Mouse (Mus musculus): Measurements from ENCODE around the gene Flna. TPM values are rescaled to one million over a fixed set of nuclear protein-coding genes. Genes with fewer than 3 reads are reported as not detected.

The Flna gene
- total RNA-seq (2022), result 10 to 100 TPM; 24.0 to 39.3 (median 32.3) TPM

DNA sequence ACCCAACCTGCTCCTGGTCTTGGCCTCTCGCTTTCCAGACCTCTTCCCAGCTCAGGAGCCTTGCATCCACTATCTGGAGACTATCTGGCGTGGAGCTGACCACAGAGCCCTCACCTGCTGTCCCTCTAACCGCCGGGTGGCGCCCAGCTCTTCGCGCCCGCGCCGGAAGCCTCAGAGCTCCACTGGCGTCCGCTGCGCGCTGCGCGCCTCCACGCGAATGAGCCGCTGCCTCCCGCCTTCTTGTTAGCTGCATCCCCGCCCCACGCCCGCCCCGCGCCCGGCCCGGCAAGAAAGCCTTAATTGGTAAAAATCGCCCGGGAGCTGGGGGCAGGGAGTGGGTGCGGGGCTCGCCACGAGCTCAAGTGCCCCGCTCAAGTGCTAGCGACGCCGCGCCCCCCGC, at the start of gene Flna:
Gene Flna, minus strand, starts transcription at position 206 of the 400 bp plus-strand sequence.
- DNase-seq (ENCODE audit: low spot score in 2 of 2), result peak; percentile 42 to 53

DNA sequence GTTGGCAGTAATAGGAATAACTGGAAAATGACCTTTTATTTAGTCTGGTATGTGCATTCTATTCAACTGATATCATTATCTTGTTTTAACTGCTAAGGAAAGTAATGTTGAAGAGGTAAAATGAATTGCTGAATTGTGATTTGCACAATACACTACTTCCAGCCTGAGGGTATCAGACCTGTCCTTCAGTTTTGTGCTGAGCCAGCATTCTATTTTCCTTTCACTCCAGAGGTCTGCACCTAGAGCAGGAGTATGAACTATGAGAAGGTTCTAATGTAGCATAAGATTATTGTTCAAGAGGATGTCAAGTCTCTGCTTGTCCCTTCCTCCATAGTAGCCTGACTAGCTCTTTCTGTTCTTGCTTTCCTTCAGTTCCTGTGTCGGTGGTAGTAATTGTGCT, 48.7 kb upstream of the Flna start:
- DNase-seq (ENCODE audit: low spot score in 2 of 2), result no peak

DNA sequence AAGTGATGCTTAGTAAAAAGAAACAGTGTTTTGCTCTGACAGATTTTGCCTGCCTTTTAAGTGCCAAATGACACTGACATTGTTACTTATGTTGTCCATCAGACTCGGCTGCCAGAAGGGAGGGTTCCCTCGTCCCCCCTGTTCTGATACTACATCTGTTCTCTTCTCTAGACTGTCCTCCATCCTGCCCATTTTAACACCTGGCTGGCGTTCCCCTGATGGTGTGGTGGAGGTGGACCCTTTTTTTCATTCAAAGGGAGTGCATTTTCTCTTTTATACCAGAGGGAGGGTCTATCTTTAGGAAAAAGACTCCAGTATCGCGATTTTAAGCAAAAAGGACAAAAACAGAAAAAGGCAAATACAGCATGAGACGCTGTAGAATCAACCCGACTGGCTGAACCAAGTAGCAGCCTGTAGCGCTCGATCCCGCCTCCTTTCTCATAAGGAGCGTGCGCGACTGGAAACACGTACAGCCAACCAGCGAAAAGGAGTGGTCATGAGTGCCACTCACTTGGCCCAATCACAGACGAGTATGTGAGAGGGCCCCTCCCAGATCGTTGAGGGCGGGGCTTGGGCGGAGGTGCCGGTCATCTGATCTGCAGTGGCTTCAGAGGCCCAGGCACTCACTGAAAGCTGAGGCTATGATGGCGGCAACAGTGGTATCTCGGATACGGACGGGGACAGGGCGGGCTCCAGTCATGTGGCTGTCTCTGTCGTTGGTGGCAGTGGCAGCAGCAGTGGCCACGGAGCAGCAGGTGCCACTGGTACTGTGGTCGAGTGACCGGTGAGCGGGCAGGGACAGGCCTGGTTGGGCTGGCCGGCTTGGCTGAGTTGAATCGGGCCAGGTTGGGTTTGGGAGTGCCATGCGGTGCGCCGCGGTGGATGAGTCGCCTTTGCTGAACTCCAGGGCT, 47.2 kb upstream of the Flna start, which contains the start of gene Atp6ap1:
Gene Atp6ap1, plus strand, starts transcription at position 560 of the 911 bp plus-strand sequence.
- DNase-seq (ENCODE audit: low spot score in 2 of 2), result peak; percentile 89 to 92

DNA sequence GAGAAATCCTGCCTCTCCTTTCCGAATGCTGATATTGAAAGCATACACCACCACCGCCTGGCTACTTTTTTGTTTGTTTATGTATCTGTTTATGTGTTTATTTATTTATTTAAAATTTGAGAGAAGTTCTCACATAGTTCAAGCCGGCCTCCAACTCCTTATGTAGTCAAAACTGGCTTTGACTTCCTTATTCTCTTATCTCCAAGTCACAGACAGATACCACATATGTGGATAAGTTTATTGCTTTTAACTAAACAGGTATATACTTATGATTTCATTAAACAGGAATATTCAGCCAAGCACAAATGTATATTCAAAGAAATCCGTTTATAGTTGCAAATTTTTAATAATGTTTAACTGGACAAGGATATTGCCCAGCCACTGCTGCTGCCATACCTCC, 43.8 kb upstream of the Flna start:
- no peak for DNase-seq (ENCODE audit: low spot score in 2 of 2)

DNA sequence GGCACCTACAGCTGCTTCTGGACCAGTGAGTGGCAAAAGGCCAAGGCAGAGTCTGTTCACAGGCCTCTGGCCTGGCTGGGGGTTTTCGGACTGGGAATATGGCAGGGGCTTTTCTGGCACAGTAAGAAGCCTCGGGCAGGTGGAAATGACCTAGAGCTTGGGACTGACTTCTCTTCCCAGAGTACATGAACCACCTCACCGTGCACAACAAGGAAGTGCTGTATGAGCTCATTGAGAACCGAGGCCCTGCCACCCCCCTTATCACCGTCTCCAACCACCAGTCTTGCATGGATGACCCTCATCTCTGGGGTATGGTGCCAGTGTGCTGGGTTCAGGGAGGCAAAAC, 33.4 kb upstream of the Flna start:
- no peak for DNase-seq (ENCODE audit: low spot score in 2 of 2)

DNA sequence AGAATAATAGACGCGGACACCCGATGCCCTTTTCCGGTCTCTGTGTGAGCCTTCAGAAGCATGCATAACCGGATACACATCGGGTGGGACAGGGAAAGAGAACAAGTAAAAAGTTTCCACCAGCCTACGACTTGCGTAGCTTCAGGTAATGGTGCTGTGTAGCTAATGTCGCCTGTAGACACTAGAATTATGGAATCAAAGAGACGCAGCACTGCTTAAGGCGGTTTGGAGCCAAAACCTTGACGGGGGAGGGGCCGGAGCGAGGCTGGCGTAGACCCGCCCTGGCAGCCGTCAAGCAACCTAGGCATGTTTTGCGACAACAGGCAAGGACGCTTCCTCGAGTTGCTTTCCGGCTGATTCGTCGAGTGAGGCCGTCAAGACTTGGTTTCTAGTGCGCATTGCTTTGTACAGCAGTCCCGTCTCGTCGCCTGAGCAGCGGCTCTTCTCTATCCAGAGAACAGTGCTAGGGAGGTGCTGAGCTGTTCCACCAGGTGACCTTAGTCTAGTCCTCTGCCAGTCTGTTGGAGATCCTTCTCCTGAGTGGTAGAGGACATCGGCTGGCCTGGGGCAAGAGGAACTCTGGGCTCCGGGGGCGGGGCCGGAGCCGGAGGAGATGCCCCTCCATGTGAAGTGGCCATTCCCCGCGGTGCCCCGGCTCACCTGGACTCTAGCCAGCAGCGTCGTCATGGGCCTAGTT, 32.9 kb upstream of the Flna start:
- DNase-seq (ENCODE audit: low spot score in 2 of 2), result peak; percentile 71 to 78

DNA sequence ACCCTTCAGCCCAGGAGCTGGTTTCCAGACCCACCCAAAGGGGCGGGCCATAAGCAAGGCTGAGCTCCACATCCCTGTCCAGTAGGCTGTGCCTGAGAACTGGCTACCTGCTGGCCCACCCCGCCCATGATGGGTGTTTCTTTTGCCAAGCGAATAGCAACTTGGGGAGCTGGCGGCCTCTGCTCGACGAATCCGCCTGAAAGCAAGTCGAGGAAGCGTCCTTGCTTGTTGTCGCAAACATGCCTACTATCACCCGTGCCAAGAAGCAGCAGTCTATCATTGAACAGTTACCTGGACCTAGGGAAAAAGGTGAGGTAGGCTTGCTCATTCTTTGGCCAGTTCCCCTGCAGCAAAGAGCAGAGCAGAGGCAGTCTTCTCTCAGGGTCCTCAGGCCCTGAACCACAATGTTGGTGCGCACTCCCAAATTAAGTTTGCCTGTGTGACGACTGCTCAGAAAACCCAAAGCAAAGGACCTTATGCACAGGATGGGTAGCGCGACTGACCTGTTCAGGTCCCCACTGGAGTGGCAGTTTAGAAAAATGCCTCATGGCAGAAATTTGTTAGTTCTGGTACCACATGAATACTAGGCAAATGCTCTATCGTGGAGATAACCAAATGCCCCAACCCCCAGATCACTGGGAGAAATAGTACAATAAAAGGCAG, 32.2 kb upstream of the Flna start, which contains the start of the genes Taz and Dnase1l1:
Gene Taz, plus strand, starts transcription at position 181 of the 663 bp plus-strand sequence.
Gene Dnase1l1, minus strand, starts transcription at position 606 of the 663 bp plus-strand sequence.
- DNase-seq (ENCODE audit: low spot score in 2 of 2), result peak in 1 of 2 experiments; percentile 82

DNA sequence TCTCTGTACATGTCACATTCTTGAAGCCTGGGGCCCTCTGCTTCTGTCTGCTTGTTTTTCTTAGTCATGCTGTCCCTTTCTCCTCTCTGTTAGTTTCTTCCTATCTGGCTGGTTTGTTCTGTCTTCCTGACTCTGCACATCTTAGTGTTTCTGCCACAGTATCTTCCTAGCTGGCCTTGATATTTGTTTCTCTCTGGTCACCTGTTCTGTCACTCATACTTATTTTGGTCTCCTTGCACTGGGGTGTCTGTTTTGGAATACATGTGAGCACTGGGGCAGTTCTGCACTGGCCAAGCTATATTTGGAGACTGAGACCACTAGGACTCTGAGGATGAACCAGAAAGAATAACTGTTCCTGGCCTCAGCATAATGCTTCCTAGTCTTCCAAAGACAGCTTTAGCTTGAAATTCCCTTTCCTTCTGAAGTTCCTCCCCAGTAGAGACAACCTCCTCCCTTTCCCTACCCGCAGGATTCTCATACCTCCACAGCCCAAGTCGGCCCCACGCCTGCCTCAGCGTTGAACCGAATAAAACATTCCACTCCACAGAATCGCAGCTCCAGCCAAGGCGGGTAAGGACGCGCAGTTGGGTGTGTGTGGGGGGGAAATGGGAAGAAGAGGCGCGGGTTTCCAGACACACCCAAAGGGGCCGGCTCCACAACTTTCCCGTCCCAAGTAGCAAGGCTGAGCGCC, 31.6 kb upstream of the Flna start:
- DNase-seq (ENCODE audit: low spot score in 2 of 2), result peak in 1 of 2 experiments; percentile 68

DNA sequence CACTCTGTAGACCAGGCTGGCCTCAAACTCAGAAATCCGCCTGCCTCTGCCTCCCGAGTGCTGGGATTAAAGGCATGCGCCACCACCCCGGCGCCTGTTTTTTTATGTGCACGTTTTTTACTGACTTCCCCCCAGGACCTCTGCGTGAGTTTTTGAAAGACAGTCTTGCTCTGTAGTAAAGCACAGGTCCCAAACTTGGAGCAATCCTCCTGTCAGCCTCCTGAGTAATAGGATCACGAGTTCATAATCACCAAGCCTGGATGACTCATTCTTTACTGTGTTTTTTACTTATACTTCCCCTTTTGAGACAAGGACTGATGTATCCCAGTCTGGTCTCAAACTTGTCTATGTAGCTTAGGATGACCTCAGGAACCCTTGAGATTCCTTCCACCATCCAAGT, 28.3 kb upstream of the Flna start:
- no peak for DNase-seq (ENCODE audit: low spot score in 2 of 2)

DNA sequence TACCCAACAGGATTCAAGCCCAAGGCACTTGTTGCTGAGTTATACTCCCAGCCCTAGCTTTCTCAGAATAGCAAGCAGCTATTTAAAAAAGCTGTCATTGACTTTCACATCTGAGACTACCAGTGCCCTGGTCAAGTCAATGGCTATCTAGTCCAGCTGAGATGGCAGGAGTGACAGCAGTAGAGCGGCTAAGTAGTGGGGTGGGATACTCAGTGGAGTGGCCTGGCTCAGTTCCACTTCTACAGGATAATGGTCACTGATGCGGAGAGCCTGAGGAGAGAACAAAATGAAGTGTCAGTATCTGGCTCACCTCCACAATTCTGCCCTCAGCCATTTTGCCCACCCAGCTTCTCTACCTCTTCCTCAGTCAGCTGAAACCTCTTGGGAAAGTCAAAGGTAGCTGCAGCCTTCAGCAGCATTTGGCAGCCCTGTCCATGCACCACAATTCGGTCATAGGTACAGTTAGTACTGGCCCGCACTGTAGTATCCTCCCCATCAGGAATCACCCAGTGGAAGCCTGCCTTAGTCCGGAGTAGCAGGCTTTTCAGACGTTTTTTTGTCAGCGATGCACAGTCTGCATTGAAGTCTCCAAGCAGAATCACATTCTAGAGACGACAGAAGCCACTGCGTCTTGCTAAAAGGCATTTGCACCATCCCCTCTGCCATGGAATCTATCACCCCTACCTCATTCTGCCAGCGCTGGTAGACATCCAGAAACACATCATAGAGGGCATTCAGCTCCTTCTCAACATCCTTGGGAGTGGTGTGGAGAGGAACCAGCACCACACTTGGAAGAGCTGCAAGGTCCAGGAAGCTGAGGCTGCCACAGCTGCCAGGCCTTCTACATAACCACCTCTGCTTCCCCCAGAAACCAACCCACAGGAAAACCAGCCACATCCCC, 24.1 kb upstream of the Flna start:
- DNase-seq (ENCODE audit: low spot score in 2 of 2), result no peak

DNA sequence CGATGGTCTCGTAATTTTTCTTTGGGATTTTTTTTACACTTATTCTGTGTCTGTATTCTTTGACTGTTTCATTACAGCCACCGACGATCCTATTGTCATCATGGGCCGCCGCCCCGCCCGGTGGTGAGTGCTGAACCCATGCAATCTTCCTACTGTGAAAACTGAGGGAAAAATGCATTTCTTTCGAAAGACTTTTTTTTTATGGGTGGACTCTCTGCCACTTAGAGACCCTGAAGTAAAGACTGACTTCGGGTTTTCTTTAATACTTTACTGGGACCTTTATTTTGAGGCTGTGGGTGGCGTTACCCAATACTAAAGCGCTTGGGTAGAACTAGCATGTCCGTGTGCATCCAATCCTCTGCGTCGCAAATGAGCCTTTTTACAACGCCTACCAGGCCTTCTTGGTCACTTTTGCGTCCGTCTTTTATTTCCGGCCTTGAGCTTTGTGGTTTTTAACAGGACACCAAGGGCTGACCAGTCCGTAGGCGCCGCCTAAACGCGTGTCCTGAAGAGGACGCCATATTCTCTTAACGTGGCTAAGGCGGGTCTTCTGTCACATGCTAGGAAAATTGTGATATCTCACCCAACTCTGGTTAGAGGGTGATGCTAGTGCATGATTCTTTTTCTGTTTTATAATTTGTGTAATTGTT, 21.4 kb upstream of the Flna start:
- peak; percentile 8 to 20 for DNase-seq (ENCODE audit: low spot score in 2 of 2)

DNA sequence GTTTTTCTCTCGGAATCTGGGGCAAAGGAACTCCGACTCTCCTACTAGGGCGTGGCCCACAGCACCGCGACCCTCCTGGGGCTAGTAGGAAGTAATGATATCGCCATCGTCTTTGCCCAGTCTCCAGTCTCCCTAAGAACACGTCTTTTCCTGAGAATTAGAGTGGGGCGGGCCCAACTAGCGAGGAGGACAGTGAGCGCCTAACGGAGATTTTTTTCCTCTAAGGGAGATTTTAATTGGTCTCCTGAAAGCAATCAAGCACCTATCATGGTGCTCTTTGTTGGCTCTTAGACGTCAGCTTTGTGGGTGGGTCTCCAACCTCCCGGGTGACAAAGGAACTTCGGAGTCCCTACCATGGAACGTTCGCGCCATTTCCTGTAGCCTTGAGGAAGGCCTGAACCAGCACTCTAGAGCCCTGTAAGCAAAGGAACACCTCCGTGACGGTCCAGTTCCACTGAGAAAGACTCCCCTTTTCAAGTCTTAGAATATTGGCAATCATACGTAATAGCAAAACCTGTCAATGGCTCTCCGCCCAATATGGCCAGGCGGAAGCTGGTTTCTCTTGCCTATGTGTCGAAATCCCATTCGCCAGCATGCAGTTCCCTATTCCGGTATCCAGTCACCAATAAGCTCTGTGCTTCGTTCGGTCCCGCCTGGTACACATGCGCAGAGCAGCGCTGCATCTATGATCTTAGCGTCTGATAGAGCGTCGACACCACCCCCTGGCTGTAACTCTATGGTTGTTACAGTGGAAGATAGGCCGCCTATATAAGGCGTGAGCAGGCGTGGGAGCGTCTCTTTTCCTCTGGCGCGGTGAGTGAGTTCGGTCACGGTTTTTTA, 20.7 kb upstream of the Flna start, which contains the start of gene Rpl10:
Gene Rpl10, plus strand, starts transcription at position 751 of the 840 bp plus-strand sequence.
- peak; percentile 86 to 88 for DNase-seq (ENCODE audit: low spot score in 2 of 2)

DNA sequence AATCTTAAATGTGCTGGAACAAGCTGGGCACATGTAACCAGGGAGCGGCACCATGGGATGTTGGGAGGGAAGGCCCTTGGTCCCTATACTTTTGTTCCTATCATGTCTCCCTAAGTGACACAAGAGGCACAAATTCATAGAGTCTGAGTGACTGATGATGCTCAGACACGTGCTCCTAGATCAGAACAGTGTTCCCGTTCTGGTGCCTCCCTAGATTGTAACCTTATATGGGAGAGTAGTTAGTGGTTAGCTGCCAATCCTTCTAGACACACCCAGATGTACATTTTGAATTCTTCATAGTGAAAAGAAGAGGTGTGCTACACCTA, 20.1 kb upstream of the Flna start:
- no peak for DNase-seq (ENCODE audit: low spot score in 2 of 2)

DNA sequence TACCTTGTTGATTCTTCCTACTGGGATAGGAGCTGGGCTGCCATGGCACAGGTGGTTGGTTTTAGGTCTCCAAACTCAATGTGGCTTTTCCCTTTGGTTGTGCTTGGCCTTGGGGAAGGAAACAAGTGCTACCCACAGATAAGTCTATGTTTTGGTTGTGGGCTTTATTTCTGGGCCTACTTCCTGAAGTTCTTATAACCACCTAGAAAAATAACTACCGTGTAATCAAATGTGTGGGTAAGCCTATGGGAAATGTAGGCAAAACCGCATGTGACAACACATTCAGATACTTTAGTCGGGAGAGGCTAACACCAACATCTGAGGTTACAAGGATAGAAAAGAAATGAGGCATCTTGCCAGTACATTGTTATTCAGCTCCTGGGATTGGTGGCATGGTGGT, 8.1 kb upstream of the Flna start:
- no peak for DNase-seq (ENCODE audit: low spot score in 2 of 2)

DNA sequence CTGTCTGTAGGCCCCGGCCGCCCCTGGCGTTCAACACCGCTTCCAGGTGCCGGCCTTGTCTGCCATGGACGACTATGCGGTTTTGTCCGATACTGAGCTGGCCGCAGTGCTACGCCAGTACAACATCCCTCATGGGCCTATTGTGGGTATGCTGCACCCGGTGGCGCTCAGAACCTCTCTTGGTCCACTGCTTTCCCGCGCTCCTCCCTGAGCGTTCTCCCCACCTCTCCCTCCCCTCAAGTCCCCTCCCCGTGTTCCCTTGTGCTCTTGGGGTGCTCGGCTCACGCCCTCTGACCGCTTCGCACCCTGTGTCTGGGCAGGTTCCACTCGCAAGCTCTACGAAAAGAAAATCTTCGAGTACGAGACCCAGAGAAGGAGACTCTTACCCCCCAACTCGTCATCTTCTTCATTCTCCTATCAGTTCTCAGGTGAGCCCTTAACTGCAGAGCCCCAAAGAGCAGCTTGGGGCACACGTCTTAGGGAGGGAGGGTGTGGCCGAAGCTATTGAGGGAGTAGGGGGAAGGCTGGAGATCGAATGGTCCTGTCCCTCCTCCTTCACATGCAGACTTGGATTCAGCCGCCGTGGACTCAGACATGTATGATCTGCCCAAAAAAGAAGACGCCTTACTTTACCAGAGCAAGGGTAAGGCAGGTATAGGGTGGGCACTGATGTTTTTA, 5.4 kb upstream of the Flna start:
- no peak for DNase-seq (ENCODE audit: low spot score in 2 of 2)

DNA sequence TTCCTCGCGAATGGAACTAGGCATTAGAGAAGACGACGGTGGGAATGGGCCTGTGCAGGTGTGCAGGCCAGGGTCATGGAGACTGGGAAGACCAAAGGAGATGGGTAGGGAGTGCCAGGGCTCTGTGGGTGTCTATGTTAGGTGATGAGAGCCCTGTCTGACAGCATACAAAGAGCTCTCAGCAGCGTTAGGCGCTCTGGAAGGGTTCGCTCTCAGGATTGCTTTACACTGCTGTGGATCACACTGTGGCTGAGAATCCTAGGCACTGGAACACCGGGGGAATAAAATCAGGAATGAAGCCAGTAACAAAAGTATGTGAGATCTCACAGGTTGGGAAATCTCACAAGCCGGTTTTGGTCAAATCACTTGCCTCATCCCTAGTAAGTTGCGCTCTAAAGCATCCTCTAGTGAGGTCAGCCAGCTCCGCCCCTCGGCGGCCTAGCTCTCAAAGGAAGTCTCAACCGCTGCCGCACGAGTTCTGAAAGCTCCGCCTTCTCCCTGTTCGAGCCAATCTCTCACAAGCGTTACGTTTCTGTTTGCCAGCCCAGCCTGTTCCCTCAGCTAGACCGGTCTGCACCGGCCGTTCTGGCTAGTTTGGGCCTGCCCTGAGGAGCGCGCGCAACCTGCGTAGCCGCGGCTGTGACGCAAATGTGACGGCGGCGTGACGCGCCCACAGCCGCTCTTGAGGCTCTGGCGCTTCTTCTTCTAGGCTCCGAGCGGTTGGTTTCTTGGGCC, 4.7 kb upstream of the Flna start, which contains the start of gene Emd:
Gene Emd, plus strand, starts transcription at position 535 of the 735 bp plus-strand sequence.
- DNase-seq (ENCODE audit: low spot score in 2 of 2), result peak; percentile 79 to 86

DNA sequence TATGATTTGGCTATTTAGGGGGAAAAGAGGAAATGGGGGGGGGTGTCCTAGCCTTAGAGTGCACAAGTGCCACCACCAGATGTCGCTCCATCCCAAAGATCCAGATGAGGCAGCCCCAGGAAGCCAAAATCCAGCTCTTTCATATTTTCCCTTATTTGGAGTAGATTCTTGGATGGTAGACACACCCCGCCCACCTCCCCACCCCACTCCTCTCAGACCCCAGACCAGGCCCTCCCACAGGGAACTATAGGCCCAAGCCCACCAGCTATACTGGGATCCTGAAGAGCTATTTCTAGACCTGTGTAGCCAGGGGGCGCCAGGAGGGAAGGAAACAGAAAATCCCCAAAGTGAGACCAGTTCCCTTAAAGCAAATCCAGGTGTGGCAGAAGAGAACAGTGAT, 969 bp downstream of the Flna start:
- DNase-seq (ENCODE audit: low spot score in 2 of 2), result peak in 1 of 2 experiments; percentile 10
